Mouse (Mus musculus) Patski (cell line): ENCODE measurements around the gene Tmem184c. TPM values are rescaled to one million over a fixed set of nuclear protein-coding genes. Genes with fewer than 3 reads are reported as not detected.
A peak's percentile ranks its signal among the peaks of the same experiment; 100 is the strongest.

Experiments
- ATAC-seq: fragments of 100-300 bp; one replicate; pipeline ENCODE4 v1.8.0; 2021
- CTCF ChIA-PET: fragments of 350-600 bp; sonication (Branson Sonifier 250); formaldehyde crosslinking; loops from one replicate; lab custom pipeline; 2022; ENCODE audit warnings: inconsistent platforms; lab: Charles Lee
- POLR2A ChIA-PET: fragments of 350-600 bp; sonication (Branson Sonifier 250); formaldehyde crosslinking; loops from one replicate; lab custom pipeline; 2022; ENCODE audit warnings: antibody characterized with exemption, inconsistent platforms; lab: Charles Lee
- DNase-seq: peaks from one replicate; pipeline ENCODE4 v3.0.0-alpha.2; 2011; ENCODE audit warnings: low read depth, low spot score
- H3K27me3 ChIP-seq: fragments of 371-371 bp; one replicate; pipeline ENCODE4 v1.5.1; 2021
- CTCF ChIP-seq: fragments of 100-300 bp; IDR thresholded peaks from one replicate; pipeline ENCODE4 v1.5.1; 2021
- in situ Hi-C: fragments of 300-500 bp; cut with MboI; formaldehyde crosslinking; loops from 3 replicates; pipeline ENCODE4 v1.11.1; 2018; ENCODE audit warnings: low pct_unique_long_range_greater_than_20kb, mixed read lengths
- polyA plus RNA-seq: library from polyadenylated mRNA; unstranded; gene quantifications from one replicate; pipeline ENCODE4 v1.2.3, GENCODE M21; 2021

Gene Tmem184c
- 59.4 TPM for polyA plus RNA-seq

GRCm38 (mm10) chr8:77610374-77610969, at the start of gene Tmem184c:
Tmem184c (minus strand) TSS chr8:77610698.
- DNase-seq (peak; percentile 92), ATAC-seq (peak; percentile 98)
- ChIA-PET POLR2A (no interaction called here), CTCF (interaction anchor here (0.7 kb wide), 1 partner anchor 36 kb away, joined by 3 read pairs; no protein-coding TSS in a partner anchor)
- in situ Hi-C loops, result no loop called here
- H3K27me3 ChIP-seq, result peaks cover 7% of the 10 kb centered on the region
- no peak for TF ChIP-seq CTCF

GRCm38 (mm10) chr8:77659534-77660080, 49.1 kb upstream of the Tmem184c start:
- ChIA-PET POLR2A (no interaction called here), CTCF (no interaction called here)
- DNase-seq, result no peak
- TF ChIP-seq CTCF, result no peak
- in situ Hi-C loops, result no loop called here
- ATAC-seq, result no peak
- H3K27me3 ChIP-seq, result peaks cover 10% of the 10 kb centered on the region

DNA sequence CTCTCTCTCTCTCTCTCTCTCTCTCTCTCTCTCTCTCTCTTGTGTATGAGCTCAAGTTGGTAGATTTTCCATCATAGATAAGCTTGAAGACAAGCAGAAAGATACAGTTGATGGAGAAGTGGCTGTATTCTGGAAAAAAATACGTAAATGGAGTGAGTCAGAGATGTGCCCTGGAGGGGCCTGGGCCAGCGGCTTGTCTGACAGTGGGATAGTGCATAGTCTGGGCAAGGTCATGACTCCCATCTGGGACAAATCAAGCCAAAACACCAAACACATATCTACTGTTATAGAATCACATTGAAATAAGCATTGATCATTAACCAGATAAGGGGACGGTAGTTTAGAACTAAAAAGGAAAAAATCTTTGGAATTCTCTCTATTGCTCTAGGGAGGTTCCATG, 47.9 kb upstream of the Tmem184c start:
- ChIA-PET POLR2A (no interaction called here), CTCF (no interaction called here)
- H3K27me3 ChIP-seq, result peaks cover 19% of the 10 kb centered on the region
- in situ Hi-C loops, result no loop called here
- TF ChIP-seq CTCF, result no peak
- ATAC-seq, result no peak
- no peak for DNase-seq

- H3K27me3 ChIP-seq, result peaks cover 33% of the 10 kb centered on the region
- ATAC-seq, result no peak
- CTCF ChIA-PET, result interaction anchor here (1.2 kb wide), 2 partner anchors 16 to 24 kb away, joined by 3 to 5 read pairs; no protein-coding TSS in a partner anchor
- no peak for TF ChIP-seq CTCF
- DNase-seq, result no peak
- POLR2A ChIA-PET, result no interaction called here
- in situ Hi-C loops, result no loop called here
These were observed 40.2 kb upstream of the Tmem184c start for GRCm38 (mm10) chr8:77650646-77651190.

- in situ Hi-C loops, result no loop called here
- no peak for DNase-seq
These were observed 29.8 kb upstream of the Tmem184c start for GRCm38 (mm10) chr8:77640093-77640839.

GRCm38 (mm10) chr8:77637593-77637992, 27.1 kb upstream of the Tmem184c start:
- no peak for TF ChIP-seq CTCF
- peaks cover 27% of the 10 kb centered on the region for H3K27me3 ChIP-seq
- in situ Hi-C loops, result loop anchor here (10.0 kb wide), 2 partner anchors 127 to 367 kb away; no protein-coding TSS in a partner anchor
- DNase-seq (no peak), ATAC-seq (no peak)
- ChIA-PET CTCF (interaction anchor here (1.4 kb wide), 1 partner anchor 25 kb away, joined by 4 read pairs; no protein-coding TSS in a partner anchor), POLR2A (no interaction called here)

More at GRCm38 (mm10) chr8:77640093-77640839, 29.8 kb upstream of the Tmem184c start:
- ChIA-PET CTCF (interaction anchor here (0.9 to 1.2 kb wide), 3 partner anchors 10 to 368 kb away, joined by 3 read pairs; no protein-coding TSS in a partner anchor), POLR2A (no interaction called here)
- no peak for ATAC-seq
- TF ChIP-seq CTCF, result no peak
- peaks cover 13% of the 10 kb centered on the region for H3K27me3 ChIP-seq

DNA sequence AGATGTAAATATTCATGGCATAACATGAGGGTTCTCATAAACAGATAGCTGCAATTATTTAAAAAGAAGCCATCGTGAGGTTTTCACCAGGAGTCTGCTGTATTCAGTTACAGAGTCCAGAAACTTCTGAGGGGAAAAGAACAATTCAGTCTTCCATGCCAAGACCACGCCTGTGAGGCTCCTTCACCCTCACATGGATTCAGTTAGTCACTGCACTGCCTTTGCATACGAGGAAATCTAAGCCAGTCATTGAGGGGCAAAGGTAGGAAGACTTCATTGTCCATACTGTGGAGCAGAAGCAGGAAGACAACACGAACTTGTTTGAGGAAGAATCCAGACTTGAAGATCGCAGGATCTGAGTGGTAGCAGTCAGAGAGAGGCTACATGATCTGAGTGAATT, 23.5 kb upstream of the Tmem184c start:
- POLR2A ChIA-PET, result no interaction called here
- in situ Hi-C loops, result loop anchor here (10.0 kb wide), 2 partner anchors 131 to 371 kb away; no protein-coding TSS in a partner anchor

DNA sequence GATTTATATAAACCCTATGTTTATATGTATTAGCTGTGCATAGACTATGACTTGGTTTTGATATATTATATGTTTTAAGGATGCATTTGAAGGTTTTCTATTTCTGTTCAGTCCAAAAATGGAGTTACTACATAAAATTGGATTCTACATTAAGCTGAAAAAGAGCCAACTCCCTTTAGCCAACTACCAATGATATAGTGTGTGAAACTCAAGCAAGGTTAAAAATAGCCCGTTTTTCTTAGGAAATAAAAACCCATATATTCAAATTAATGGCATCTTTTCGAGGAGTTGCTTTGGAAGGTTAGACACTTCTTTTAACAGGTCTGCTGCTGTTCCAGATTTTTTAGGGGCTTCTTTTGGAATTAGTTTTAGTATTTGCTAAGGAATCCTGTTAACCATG, 22.7 kb upstream of the Tmem184c start:
- ChIA-PET POLR2A (no interaction called here), CTCF (interaction anchor here (2.7 kb wide), 1 partner anchor 371 kb away, joined by 15 read pairs; no protein-coding TSS in a partner anchor)
- ATAC-seq (no peak), DNase-seq (no peak)
- no peak for TF ChIP-seq CTCF
- H3K27me3 ChIP-seq, result peaks cover 17% of the 10 kb centered on the region
- in situ Hi-C loops, result loop anchor here (10.0 kb wide), 2 partner anchors 132 to 372 kb away; no protein-coding TSS in a partner anchor

More for the DNA sequence above, 23.5 kb upstream of the Tmem184c start:
- ATAC-seq (no peak), DNase-seq (no peak)
- H3K27me3 ChIP-seq, result peaks cover 17% of the 10 kb centered on the region
- CTCF ChIA-PET, result interaction anchor here (1.6 kb wide), 1 partner anchor 17 kb away, joined by 5 read pairs; no protein-coding TSS in a partner anchor
- no peak for TF ChIP-seq CTCF

DNA sequence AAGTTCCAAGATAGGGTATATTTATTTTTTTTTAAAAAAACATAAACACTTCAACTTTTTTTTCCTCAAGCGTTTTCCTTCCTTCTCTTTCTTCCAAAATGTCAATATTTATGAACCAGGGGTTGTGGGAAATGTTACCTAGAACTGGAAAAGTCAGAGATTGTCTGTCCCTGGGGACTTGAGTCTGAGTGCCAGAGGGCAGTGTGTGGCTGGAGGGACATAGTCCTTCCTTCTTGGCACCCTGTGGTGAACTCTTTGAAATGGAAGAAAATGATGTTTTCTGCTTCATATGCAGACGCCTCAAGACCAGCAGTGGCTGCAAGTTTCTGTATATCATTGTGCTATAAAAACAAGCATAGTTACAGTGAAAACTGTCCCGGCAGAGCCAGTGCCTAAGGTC, 20.2 kb upstream of the Tmem184c start:
- no peak for DNase-seq
- no peak for TF ChIP-seq CTCF
- H3K27me3 ChIP-seq, result peaks cover 17% of the 10 kb centered on the region
- ATAC-seq, result no peak
- ChIA-PET CTCF (interaction anchor here (1.0 to 1.5 kb wide), 2 partner anchors 10 to 374 kb away, joined by 3 read pairs; no protein-coding TSS in a partner anchor), POLR2A (no interaction called here)
- in situ Hi-C loops, result loop anchor here (10.0 kb wide), 2 partner anchors 134 to 374 kb away; no protein-coding TSS in a partner anchor
